Mouse (Mus musculus) limb, embryonic 14.5 days (tissue): ENCODE data around the gene Vps37d. TPM values are rescaled to one million over a fixed set of nuclear protein-coding genes. Genes with fewer than 3 reads are reported as not detected.

ENCODE experiments used
- ATAC-seq: fragments of 200-750 bp; cut with Nextera tagmentation; 2 replicates; pipeline ENCODE4 v1.8.0; 2017; ENCODE audit warnings: low read depth, moderate number of reproducible peaks, moderate TSS enrichment; ENCODE audit not compliant: low FRiP score
- DNase-seq: peaks from one replicate; pipeline ENCODE4 v3.0.0-alpha.2; 2015; ENCODE audit warnings: low spot score
- H3K27ac ChIP-seq: fragments of 300-500 bp; sonication (generic); replicated peaks from 2 replicates; pipeline ENCODE4 v1.5.1; 2014; ENCODE audit warnings: low read depth, mild to moderate bottlenecking, low read length, moderate library complexity, mixed read lengths
- H3K27me3 ChIP-seq: fragments of 300-500 bp; sonication (generic); 2 replicates; pipeline ENCODE4 v1.6.1; 2014; ENCODE audit warnings: low read length, mixed read lengths; ENCODE audit not compliant: control insufficient read depth, insufficient read depth
- H3K36me3 ChIP-seq: fragments of 300-500 bp; sonication (generic); 2 replicates; pipeline ENCODE4 v1.6.1; 2014; ENCODE audit warnings: mild to moderate bottlenecking, low read length, moderate library complexity, mixed read lengths; ENCODE audit not compliant: control insufficient read depth, insufficient read depth
- H3K4me1 ChIP-seq: fragments of 300-500 bp; sonication (generic); 2 replicates; pipeline ENCODE4 v1.6.1; 2014; ENCODE audit warnings: antibody characterized with exemption, low read length, mixed read lengths; ENCODE audit not compliant: control insufficient read depth, insufficient read depth
- H3K4me2 ChIP-seq: fragments of 300-500 bp; sonication (generic); replicated peaks from 2 replicates; pipeline ENCODE4 v1.6.1; 2014; ENCODE audit warnings: low read depth, mild to moderate bottlenecking, low read length, moderate library complexity; ENCODE audit not compliant: severe bottlenecking
- H3K4me3 ChIP-seq: fragments of 300-500 bp; sonication (generic); replicated peaks from 2 replicates; pipeline ENCODE4 v1.5.1; 2014; ENCODE audit warnings: low read length
- H3K9ac ChIP-seq: fragments of 300-500 bp; sonication (generic); 2 replicates; pipeline ENCODE4 v1.6.1; 2014; ENCODE audit warnings: mild to moderate bottlenecking, low read depth, low read length, moderate library complexity; ENCODE audit not compliant: severe bottlenecking
- H3K9me3 ChIP-seq: fragments of 300-500 bp; sonication (generic); 2 replicates; pipeline ENCODE4 v1.6.1; 2016; ENCODE audit warnings: low read length; ENCODE audit not compliant: control insufficient read depth
- POLR2A ChIP-seq: fragments of 200-500 bp; IDR thresholded peaks from 2 replicates; pipeline ENCODE4 v1.8.0; 2012; ENCODE audit warnings: inconsistent platforms, mild to moderate bottlenecking, moderate library complexity, borderline replicate concordance; ENCODE audit not compliant: insufficient read depth, insufficient read length; ENCODE audit errors: extremely low read depth
- WGBS: fragments of 180-500 bp; shearing (Covaris S2); extraction: QIAGEN DNeasy Blood & Tissue Kit; methylation state at CpG from one replicate; pipeline ENCODE4 v1.1.7; 2014; 5-methylcytosine and 5-hydroxymethylcytosine counted together
- polyA plus RNA-seq, 2 experiments: library from polyadenylated mRNA; depleted of rRNA in 1 of 2; stranded (reverse) in 1 of 2; unstranded in 1 of 2; fragments of >200 nt; fragmentation: Nextera tagmentation in 1 of 2; extraction: Ambion mirVana in 1 of 2; gene quantifications; 2 replicates each; pipeline versions ENCODE4 v1.2.1 to v1.2.3; 2012 to 2014

Gene Vps37d
- polyA plus RNA-seq, 2 experiments, result 10.7 to 24.5 TPM

DNA sequence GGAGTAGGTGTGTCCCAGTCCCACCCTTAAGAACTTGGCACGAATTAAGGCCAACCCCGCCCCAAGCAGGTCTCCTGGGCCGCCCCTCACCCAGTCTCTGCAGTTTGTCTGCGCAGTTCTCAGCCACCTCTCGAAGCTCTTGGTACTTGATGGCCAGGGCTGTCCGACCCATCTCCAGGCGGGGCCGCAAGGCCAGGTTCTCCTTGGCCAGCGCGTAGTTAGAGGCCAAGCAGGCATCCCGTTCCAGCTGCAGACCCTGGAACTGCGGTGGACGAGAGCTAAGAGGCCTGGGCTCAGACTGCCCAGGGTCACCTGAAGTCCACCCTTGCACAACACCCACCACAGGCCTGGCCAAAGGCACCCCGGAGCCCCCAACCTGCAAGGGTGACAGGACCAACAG, 1.7 kb downstream of the Vps37d start:
- Histone ChIP-seq H3K4me1 (peaks cover 3% of the 10 kb centered on the region; the same call in 1 of the 2 replicates), H3K9me3 (no peaks in the 10 kb centered on the region), H3K4me3 (no peak overlapping the region), H3K4me2 (0 out of 2 replicates have a peak overlapping the region, but pooled peaks have one; percentile 20), H3K9ac (no peak overlapping the region), H3K36me3 (peaks cover 39% of the 10 kb centered on the region), H3K27ac (no peak overlapping the region), H3K27me3 (no peaks in the 10 kb centered on the region)
- WGBS, result 91% methylated on average over 14 of the region's 14 CpGs
- ATAC-seq (no peak), DNase-seq (no peak)
- TF ChIP-seq POLR2A, result no peak

DNA sequence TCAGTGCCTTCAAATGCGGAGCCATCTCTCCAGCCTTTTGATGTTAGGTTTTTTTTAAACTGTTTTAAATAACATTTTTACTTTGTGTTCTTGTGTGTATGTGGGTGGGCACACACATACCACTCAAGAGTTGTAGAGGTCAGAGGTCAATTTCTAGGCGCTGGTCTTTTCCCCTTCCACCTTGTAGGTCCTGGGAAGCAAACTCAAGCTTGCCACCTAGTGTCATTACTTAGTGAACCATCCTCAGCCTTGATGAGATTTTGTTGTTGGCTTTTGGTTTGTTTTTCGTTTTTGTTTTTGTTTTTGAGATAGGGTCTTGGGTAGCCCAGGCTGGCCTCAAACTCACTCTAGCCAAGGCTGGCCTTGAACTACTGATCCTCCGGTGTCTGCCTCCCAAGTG, 2.4 kb downstream of the Vps37d start:
- no peaks in the 10 kb centered on the region for H3K9me3 ChIP-seq

DNA sequence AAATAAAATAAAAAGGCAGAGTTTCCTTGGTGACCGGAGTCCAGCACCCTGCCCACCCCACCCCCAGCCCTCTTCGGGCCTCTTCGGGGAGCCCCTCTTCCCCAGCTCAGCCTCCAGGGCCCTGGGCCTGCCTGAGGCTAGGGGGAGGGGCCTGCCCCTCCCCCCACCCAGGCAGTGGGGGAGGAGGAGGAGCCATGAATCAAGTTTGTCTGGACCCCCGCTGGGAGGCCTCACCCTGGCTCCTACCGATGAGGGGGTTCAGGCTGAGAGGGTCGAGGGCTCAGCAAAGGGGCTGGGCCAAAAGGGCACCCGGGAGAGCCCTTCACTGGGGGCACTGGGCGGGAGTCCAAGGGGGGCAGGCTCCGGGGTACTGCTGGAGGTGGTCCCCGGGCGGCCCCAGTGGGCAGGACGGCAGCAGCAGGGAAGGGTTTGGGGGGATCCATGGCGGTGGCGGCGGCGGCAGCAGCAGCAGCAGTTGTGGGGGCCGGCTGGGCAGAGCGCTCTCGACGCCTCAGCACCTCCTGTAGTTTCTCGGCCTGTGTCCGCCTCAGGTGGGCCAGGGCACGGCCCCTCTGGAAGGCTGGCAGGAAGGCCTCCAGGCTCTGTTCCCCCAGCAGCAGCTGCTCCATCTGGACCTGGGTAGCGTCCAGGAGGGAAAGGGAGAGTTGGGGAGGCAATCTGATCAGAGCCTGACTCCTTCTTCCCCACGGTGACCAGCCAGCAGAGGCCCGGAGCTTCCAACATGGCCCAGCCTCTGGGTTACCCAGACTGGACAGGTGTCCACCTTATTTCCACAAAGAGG, 4.5 kb downstream of the Vps37d start:
- no peak for TF ChIP-seq POLR2A
- no peak for DNase-seq
- WGBS, result 24% methylated on average over 25 of the region's 26 CpGs
- Histone ChIP-seq H3K36me3 (peaks cover 39% of the 10 kb centered on the region), H3K27me3 (no peaks in the 10 kb centered on the region), H3K9me3 (no peaks in the 10 kb centered on the region), H3K4me3 (no peak overlapping the region), H3K4me1 (peaks cover 3% of the 10 kb centered on the region; the same call in 1 of the 2 replicates), H3K9ac (no peak overlapping the region), H3K27ac (no peak overlapping the region), H3K4me2 (no peak overlapping the region)
- ATAC-seq, result no peak

More for the DNA sequence above, 2.4 kb downstream of the Vps37d start:
- H3K27me3 ChIP-seq, result no peaks in the 10 kb centered on the region
- H3K4me3 ChIP-seq, result no peak overlapping the region
- DNase-seq (no peak), ATAC-seq (no peak)
- peaks cover 3% of the 10 kb centered on the region; the same call in 1 of the 2 replicates for H3K4me1 ChIP-seq
- H3K36me3 ChIP-seq, result peaks cover 39% of the 10 kb centered on the region
- no peak for TF ChIP-seq POLR2A
- H3K4me2 ChIP-seq, result no peak overlapping the region
- no peak overlapping the region for H3K27ac ChIP-seq
- 74% methylated on average over 4 of the region's 4 CpGs for WGBS
- no peak overlapping the region for H3K9ac ChIP-seq

DNA sequence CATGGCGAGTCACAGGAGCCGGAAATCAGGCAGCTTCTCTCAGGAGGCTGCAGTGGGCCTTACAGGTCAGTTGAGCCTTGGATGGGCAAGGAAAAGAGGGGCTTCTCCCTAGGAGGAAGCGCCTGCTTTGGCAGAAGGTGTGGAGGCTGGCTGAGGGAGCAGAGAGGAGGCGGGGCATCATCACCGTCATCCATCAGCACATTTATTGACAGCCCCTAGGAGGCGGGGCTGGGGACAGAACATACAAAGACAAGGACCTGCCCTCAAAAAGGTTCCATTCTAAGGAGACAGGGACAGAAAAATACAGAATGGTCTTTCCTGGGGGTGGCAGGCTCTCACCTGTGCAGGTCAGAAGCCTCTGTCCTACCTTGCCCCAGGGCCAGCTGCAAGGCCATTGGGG, 5.3 kb downstream of the Vps37d start:
- no peaks in the 10 kb centered on the region for H3K9me3 ChIP-seq
- H3K27me3 ChIP-seq, result no peaks in the 10 kb centered on the region
- ATAC-seq (no peak), DNase-seq (no peak)
- no peak overlapping the region for H3K4me3 ChIP-seq
- peaks cover 45% of the 10 kb centered on the region for H3K36me3 ChIP-seq
- H3K27ac ChIP-seq, result no peak overlapping the region
- WGBS, result 64% methylated on average over 6 of the region's 6 CpGs
- no peak for TF ChIP-seq POLR2A
- no peak overlapping the region for H3K9ac ChIP-seq
- H3K4me1 ChIP-seq, result peaks cover 3% of the 10 kb centered on the region; the same call in 1 of the 2 replicates
- H3K4me2 ChIP-seq, result no peak overlapping the region

DNA sequence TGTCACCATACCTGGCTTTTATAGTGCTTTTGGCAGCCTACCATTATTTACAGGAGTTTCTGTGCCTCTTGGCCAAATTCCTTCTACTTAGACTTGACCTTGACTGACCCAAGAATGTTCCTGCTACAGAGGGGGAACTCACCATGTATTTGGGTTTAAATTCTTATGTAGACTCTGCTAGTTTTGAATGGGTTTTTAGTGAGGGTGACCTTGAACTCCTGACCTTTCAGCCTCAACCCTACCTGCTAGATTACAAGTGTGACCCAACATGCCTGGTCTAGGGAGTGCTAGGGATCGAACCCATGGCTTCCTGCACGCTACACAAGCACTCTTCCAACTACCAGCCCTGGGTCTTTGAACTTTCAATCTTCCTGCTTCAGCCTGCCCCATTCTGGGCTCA, 6.0 kb downstream of the Vps37d start:
- Histone ChIP-seq H3K27ac (no peak overlapping the region), H3K27me3 (no peaks in the 10 kb centered on the region), H3K9ac (no peak overlapping the region), H3K4me3 (no peak overlapping the region), H3K36me3 (peaks cover 48% of the 10 kb centered on the region), H3K4me2 (no peak overlapping the region), H3K4me1 (peaks cover 3% of the 10 kb centered on the region; the same call in 1 of the 2 replicates), H3K9me3 (no peaks in the 10 kb centered on the region)
- WGBS, result 94% methylated on average over 2 of the region's 2 CpGs
- DNase-seq (no peak), ATAC-seq (no peak)
- TF ChIP-seq POLR2A, result no peak
